Mouse (Mus musculus) B cell, adult 2 months (primary cell): ENCODE results near the gene Gipr.
A peak's percentile ranks its signal among the peaks of the same experiment; 100 is the strongest.
"Not testable (repeated sequence)": the region's sequence is repeated elsewhere in the genome, so short reads cannot be mapped to it uniquely, and the experiment has no call there.

Experiments
- DNase-seq, 2 experiments: peaks; one replicate each; pipeline ENCODE4 v3.0.0; 2022

The Gipr gene

GRCm38 (mm10) chr7:19178035-19178434 lies 12.1 kb upstream of the Gipr start:
- no peak for DNase-seq

GRCm38 (mm10) chr7:19177216-19177615 lies 11.3 kb upstream of the Gipr start:
- DNase-seq = no peak

GRCm38 (mm10) chr7:19176516-19176947 lies 10.6 kb upstream of the Gipr start:
- DNase-seq = no peak

GRCm38 (mm10) chr7:19175708-19176515 lies 10.0 kb upstream of the Gipr start, which contains the start of gene Eml2:
Gene Eml2 (plus strand): TSS chr7:19176421.
- peak; percentile 40 to 49 for DNase-seq

- DNase-seq = peak; percentile 86 to 89
These were observed 6.9 kb upstream of the Gipr start for GRCm38 (mm10) chr7:19172874-19173273.

GRCm38 (mm10) chr7:19171831-19172230 lies 5.9 kb upstream of the Gipr start:
- no peak for DNase-seq

- DNase-seq = no peak
These were observed 4.2 kb upstream of the Gipr start for GRCm38 (mm10) chr7:19170142-19170541.

- DNase-seq = no peak
These were observed 3.6 kb upstream of the Gipr start for GRCm38 (mm10) chr7:19169506-19169905.

DNA sequence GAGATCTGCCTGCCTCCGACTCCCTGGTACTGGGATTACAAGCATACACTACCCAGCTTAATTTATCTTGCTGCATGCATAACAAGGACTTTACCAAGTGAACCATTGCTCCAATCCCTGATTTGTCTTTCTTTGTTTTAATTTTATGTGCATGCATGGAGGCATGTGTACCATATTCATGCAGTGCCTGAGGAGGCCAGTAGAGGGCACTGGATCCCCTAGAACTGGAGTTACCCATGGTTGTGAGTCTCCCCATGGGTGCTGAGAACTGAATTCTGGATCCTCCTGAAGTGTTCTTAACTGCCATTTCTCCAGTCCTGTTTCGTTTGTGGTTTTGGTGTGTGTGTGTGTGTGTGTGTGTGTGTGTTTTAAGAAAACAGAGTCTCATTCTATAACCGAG lies 1.1 kb upstream of the Gipr start:
- DNase-seq = peak in 1 of 2 experiments; percentile 28

GRCm38 (mm10) chr7:19164978-19165377 lies 949 bp downstream of the Gipr start:
- peak; percentile 69 to 71 for DNase-seq

GRCm38 (mm10) chr7:19164189-19164588 lies 1.7 kb downstream of the Gipr start:
- peak; percentile 30 to 35 for DNase-seq

GRCm38 (mm10) chr7:19163752-19164151 lies 2.2 kb downstream of the Gipr start:
- no peak for DNase-seq

DNA sequence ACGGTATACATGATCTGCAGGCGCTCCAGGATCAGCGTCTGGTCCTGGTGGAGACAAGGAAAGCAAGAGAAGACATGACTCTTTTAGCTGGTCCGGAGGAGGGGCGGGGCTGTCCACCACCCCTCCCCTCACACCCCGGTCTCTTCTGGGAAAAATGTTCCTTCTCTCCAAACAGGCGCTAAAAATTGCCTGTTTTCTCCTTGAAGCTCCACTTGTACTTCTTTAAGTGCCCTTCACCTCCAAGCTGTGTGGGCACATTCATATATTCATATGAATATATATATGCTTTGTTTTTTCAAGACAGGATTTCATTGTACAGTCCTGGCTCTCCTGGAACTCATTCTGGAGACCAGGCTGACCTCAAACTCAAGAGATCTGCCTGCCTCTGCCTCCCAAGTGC lies 3.0 kb downstream of the Gipr start:
- no peak for DNase-seq

DNA sequence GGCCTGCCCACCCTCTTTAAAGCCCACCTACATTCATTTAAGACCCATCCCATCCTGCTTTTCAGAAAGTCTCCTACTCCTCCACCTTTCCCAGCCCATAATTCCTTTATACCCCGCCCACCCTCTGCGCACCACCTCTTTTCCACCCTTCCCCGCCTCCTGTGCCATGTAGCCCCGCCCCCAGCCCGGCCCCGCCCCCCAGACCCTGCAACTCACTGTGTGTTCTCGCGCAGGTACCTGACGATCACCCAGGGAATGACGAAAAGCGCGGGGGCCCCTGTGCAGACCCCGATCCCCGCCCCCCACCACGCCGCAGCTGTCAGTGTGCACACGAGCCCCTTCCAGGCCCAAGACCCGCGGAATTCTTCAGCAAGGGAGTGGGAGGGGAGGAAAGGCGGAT lies 5.8 kb downstream of the Gipr start:
- no peak for DNase-seq

DNA sequence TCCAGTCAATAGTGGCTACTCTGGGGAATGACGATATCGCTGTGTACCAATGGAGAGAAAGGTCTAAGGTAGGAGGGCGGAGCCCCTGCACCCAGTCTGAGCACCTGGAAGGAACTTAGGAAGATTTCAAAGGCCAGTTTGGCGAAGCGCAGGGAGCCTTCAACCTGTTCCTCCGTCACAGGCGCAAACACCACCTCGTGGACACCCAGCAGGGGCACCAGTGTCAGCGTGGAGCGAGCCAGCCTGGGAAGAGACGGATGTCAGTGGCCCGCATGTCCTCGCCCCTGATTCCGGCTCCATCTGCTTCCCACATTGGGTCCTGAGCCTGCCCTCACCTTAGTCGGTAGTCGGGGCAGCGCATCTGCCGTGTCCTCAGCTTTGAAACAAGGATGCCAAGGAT lies 6.5 kb downstream of the Gipr start:
- DNase-seq = no peak

- no peak for DNase-seq
These were observed 7.3 kb downstream of the Gipr start for GRCm38 (mm10) chr7:19158601-19159000.

DNA sequence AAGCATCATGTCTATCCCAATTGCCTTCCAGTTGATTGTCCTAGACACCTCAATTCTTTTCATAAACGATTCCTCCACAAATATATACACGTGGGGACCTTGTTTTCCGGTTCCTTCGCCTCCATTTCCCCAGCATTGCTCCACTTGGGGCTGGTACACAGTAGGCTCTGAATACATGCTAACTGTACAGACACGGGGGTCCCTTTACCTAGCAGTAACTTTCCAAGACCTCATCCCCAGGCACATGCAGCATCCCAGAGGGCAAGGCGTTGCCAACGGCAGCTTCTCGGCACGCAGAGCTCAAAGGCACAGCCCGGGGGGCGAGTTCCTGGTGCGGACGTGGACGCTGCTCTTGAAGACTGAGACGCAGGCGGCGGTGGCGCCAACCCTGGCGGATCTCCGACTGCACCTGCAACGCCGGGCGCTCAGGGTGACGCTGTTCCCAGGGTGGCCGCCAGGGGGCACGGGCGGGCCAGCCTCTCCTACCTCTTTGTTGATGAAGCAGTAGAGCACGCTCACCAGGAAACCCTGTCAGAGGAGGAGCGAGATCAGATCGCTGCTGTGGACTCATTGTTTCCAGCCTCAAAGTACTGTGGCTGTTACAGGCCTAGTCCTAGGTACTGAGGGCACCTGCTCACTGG lies 8.6 kb downstream of the Gipr start:
- DNase-seq = peak; percentile 97

- no peak for DNase-seq
These were observed 10.0 kb downstream of the Gipr start for GRCm38 (mm10) chr7:19155825-19156475.

- no peak for DNase-seq
These were observed 11.1 kb downstream of the Gipr start for GRCm38 (mm10) chr7:19154796-19155195.

GRCm38 (mm10) chr7:19151121-19151520 lies 14.8 kb downstream of the Gipr start:
- DNase-seq = not testable (repeated sequence)

DNA sequence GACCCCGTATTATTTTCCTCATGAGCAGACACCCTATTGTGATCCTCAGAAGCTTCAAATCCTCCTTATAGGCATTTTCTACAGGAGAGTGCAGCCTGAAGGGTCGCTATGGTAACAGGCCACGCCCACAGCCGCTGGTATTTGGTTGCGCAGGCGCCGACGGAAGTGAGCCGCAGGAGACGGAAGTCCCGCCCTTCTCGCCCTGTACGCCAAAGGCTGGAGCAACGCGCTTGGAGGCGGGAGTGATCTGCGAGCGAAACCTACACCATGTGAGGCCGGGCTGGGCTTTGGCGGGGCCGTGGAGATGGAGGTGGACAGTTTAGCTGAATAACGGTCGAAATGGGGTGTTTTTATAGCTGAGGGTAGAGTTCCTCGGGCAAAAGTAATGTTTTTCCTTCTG lies 16.3 kb downstream of the Gipr start, which contains the start of gene Snrpd2:
Gene Snrpd2, plus strand, starts transcription at position 97 of the 400 bp plus-strand sequence.
- DNase-seq = peak; percentile 93 to 95

- DNase-seq = peak; percentile 97 to 98
These were observed 16.9 kb downstream of the Gipr start, which contains the start of gene Qpctl for GRCm38 (mm10) chr7:19148875-19149541. Gene Qpctl (minus strand): TSS chr7:19149291.
